Mouse (Mus musculus) kidney, adult 2 months (tissue): ENCODE measurements around the gene Hist1h4i. TPM values are rescaled to one million over a fixed set of nuclear protein-coding genes. Genes with fewer than 3 reads are reported as not detected.
A peak's percentile ranks its signal among the peaks of the same experiment; 100 is the strongest.

ENCODE experiments used
- DNase-seq: peaks from one replicate; pipeline ENCODE4 v3.0.0; 2021
- H3K27ac ChIP-seq: fragments of 200-500 bp; 2 replicates; pipeline ENCODE4 v1.5.1; 2012; ENCODE audit warnings: low read depth, low read length, control low read depth, inconsistent platforms; ENCODE audit not compliant: insufficient read depth
- H3K27me3 ChIP-seq: fragments of 200-500 bp; replicated peaks from 2 replicates; pipeline ENCODE4 v1.6.1; 2012; ENCODE audit warnings: mild to moderate bottlenecking, moderate library complexity, low read length, inconsistent platforms; ENCODE audit not compliant: control insufficient read depth, insufficient read depth
- H3K36me3 ChIP-seq: fragments of 200-500 bp; 2 replicates; pipeline ENCODE4 v1.6.1; 2012; ENCODE audit warnings: mild to moderate bottlenecking, moderate library complexity, low read length, inconsistent platforms; ENCODE audit not compliant: control insufficient read depth, insufficient read depth
- H3K4me1 ChIP-seq: fragments of 200-500 bp; 2 replicates; pipeline ENCODE4 v1.6.1; 2011; ENCODE audit warnings: low read length; ENCODE audit not compliant: control insufficient read depth, insufficient read depth
- H3K4me3 ChIP-seq: fragments of 200-500 bp; 2 replicates; pipeline ENCODE4 v1.5.1; 2011; ENCODE audit warnings: mild to moderate bottlenecking, low read depth, low read length, control low read depth; ENCODE audit not compliant: insufficient read depth
- CTCF ChIP-seq: fragments of 200-500 bp; conservative IDR thresholded peaks from 2 replicates; pipeline ENCODE4 v1.5.1; 2011; ENCODE audit warnings: low read depth, mild to moderate bottlenecking, control low read depth, low read length, moderate library complexity, mixed read lengths; ENCODE audit not compliant: insufficient read depth, insufficient read length
- POLR2A ChIP-seq: fragments of 200-500 bp; IDR thresholded peaks from one replicate; pipeline ENCODE4 v1.6.1; 2011; ENCODE audit warnings: low read depth, low read length, control low read depth
- WGBS: fragments of 180-500 bp; shearing (Covaris S2); methylation state at CpG from one replicate; pipeline ENCODE4 v1.1.7; 2018; 5-methylcytosine and 5-hydroxymethylcytosine counted together
- polyA plus RNA-seq: library from polyadenylated mRNA; depleted of rRNA; stranded (reverse); fragments of >200 nt; gene quantifications from 2 replicates; pipeline ENCODE4 v1.2.3, GENCODE M21; 2012

The Hist1h4i gene
- polyA plus RNA-seq, 1 experiment: 10.5 TPM

GRCm38 (mm10) chr13:22028673-22029460 lies 12.3 kb downstream of the Hist1h4i start:
- 4% methylated on average over 40 of the region's 40 CpGs for WGBS
- DNase-seq: peak; percentile 97

GRCm38 (mm10) chr13:22026058-22027031 lies 14.8 kb downstream of the Hist1h4i start:
- TF ChIP-seq CTCF (no peak), POLR2A (no peak)
- Histone ChIP-seq H3K27ac (no peak overlapping the region), H3K4me1 (no peaks in the 10 kb centered on the region), H3K36me3 (no peaks in the 10 kb centered on the region), H3K27me3 (no peaks in the 10 kb centered on the region), H3K4me3 (peak overlapping the region; percentile 11)
- WGBS: 12% methylated on average over 35 of the region's 35 CpGs
- DNase-seq: peak; percentile 85

More at GRCm38 (mm10) chr13:22028673-22029460, 12.3 kb downstream of the Hist1h4i start:
- Histone ChIP-seq H3K4me1 (no peaks in the 10 kb centered on the region; the same call in 1 of the 2 replicates), H3K4me3 (peak overlapping the region; percentile 51), H3K27me3 (no peaks in the 10 kb centered on the region), H3K36me3 (no peaks in the 10 kb centered on the region), H3K27ac (no peak overlapping the region)
- peak; percentile 98 for TF ChIP-seq CTCF
- no peak for TF ChIP-seq POLR2A

GRCm38 (mm10) chr13:22022241-22022640 lies 18.9 kb downstream of the Hist1h4i start:
- H3K4me3 ChIP-seq: peak overlapping the region; percentile 39; the same call in 1 of the 2 replicates
- 9% methylated on average over 9 of the region's 9 CpGs for WGBS
- peak; percentile 89 for DNase-seq

GRCm38 (mm10) chr13:22021581-22021980 lies 19.6 kb downstream of the Hist1h4i start:
- peak overlapping the region; percentile 39 for H3K4me3 ChIP-seq
- WGBS: 4% methylated on average over 11 of the region's 11 CpGs
- H3K4me1 ChIP-seq: no peaks in the 10 kb centered on the region
- H3K36me3 ChIP-seq: no peaks in the 10 kb centered on the region
- no peak overlapping the region for H3K27ac ChIP-seq
- no peak for TF ChIP-seq POLR2A
- TF ChIP-seq CTCF: no peak
- peak; percentile 33 for DNase-seq
- peaks cover 3% of the 10 kb centered on the region; the same call in 1 of the 2 replicates for H3K27me3 ChIP-seq

More at GRCm38 (mm10) chr13:22022241-22022640, 18.9 kb downstream of the Hist1h4i start:
- TF ChIP-seq POLR2A (no peak), CTCF (no peak)
- no peak overlapping the region for H3K27ac ChIP-seq
- H3K4me1 ChIP-seq: no peaks in the 10 kb centered on the region
- H3K36me3 ChIP-seq: no peaks in the 10 kb centered on the region
- peaks cover 3% of the 10 kb centered on the region; the same call in 1 of the 2 replicates for H3K27me3 ChIP-seq

GRCm38 (mm10) chr13:22020901-22021339 lies 20.2 kb downstream of the Hist1h4i start:
- H3K27ac ChIP-seq: no peak overlapping the region
- 7% methylated on average over 8 of the region's 8 CpGs for WGBS
- no peak overlapping the region for H3K4me3 ChIP-seq
- TF ChIP-seq POLR2A (no peak), CTCF (no peak)
- DNase-seq: peak; percentile 78
- H3K27me3 ChIP-seq: peaks cover 3% of the 10 kb centered on the region; the same call in 1 of the 2 replicates
- H3K4me1 ChIP-seq: no peaks in the 10 kb centered on the region
- H3K36me3 ChIP-seq: no peaks in the 10 kb centered on the region

GRCm38 (mm10) chr13:22019934-22020835 lies 21.0 kb downstream of the Hist1h4i start:
- no peaks in the 10 kb centered on the region for H3K36me3 ChIP-seq
- DNase-seq: peak; percentile 16
- H3K4me1 ChIP-seq: no peaks in the 10 kb centered on the region
- no peak for TF ChIP-seq POLR2A
- no peak for TF ChIP-seq CTCF
- H3K4me3 ChIP-seq: peak overlapping the region; percentile 36
- peaks cover 3% of the 10 kb centered on the region; the same call in 1 of the 2 replicates for H3K27me3 ChIP-seq
- 8% methylated on average over 44 of the region's 44 CpGs for WGBS
- no peak overlapping the region for H3K27ac ChIP-seq
